Mouse (Mus musculus) urinary bladder, postnatal 4 days (tissue): ENCODE results near the gene Sox5.
A peak's percentile ranks its signal among the peaks of the same experiment; 100 is the strongest.

Experiments used
- DNase-seq, 2 experiments: peaks; one replicate each; pipeline ENCODE4 v3.0.0; 2021 to 2022; ENCODE audit warnings: low spot score in 2 of 2

Gene Sox5

GRCm38 (mm10) chr6:144659115-144660108 lies 122.4 kb downstream of the Sox5 start:
- peak in 1 of 2 experiments; percentile 24 for DNase-seq

GRCm38 (mm10) chr6:144652876-144653275 lies 128.9 kb downstream of the Sox5 start:
- no peak for DNase-seq

GRCm38 (mm10) chr6:144648896-144649295 lies 132.9 kb downstream of the Sox5 start:
- DNase-seq, result no peak

- no peak for DNase-seq
Observed at GRCm38 (mm10) chr6:144648124-144648591, 133.6 kb downstream of the Sox5 start.

GRCm38 (mm10) chr6:144646331-144646730 lies 135.4 kb downstream of the Sox5 start:
- no peak for DNase-seq

- DNase-seq, result no peak
Observed at GRCm38 (mm10) chr6:144645796-144646195, 136.0 kb downstream of the Sox5 start.

GRCm38 (mm10) chr6:144644711-144645110 lies 137.1 kb downstream of the Sox5 start:
- DNase-seq, result peak in 1 of 2 experiments; percentile 33

- no peak for DNase-seq
Observed at GRCm38 (mm10) chr6:144643601-144644000, 138.2 kb downstream of the Sox5 start.

GRCm38 (mm10) chr6:144641888-144642287 lies 139.9 kb downstream of the Sox5 start:
- no peak for DNase-seq

- DNase-seq, result no peak
Observed at GRCm38 (mm10) chr6:144640591-144640990, 141.2 kb downstream of the Sox5 start.

GRCm38 (mm10) chr6:144638547-144638946 lies 143.2 kb downstream of the Sox5 start:
- DNase-seq, result no peak

- DNase-seq, result no peak
Observed at GRCm38 (mm10) chr6:144627539-144628115, 154.2 kb downstream of the Sox5 start.

- DNase-seq, result peak in 1 of 2 experiments; percentile 30
Observed at GRCm38 (mm10) chr6:144621089-144621769, 160.5 kb downstream of the Sox5 start.

- no peak for DNase-seq
Observed at GRCm38 (mm10) chr6:144611383-144611791, 170.4 kb downstream of the Sox5 start.

GRCm38 (mm10) chr6:144610878-144611277 lies 170.9 kb downstream of the Sox5 start:
- DNase-seq, result no peak

GRCm38 (mm10) chr6:144602883-144603282 lies 178.9 kb downstream of the Sox5 start:
- DNase-seq, result no peak

GRCm38 (mm10) chr6:144600351-144600750 lies 181.4 kb downstream of the Sox5 start:
- no peak for DNase-seq

- no peak for DNase-seq
Observed at GRCm38 (mm10) chr6:144598324-144598973, 183.3 kb downstream of the Sox5 start.

GRCm38 (mm10) chr6:144596536-144597210 lies 185.1 kb downstream of the Sox5 start:
- no peak for DNase-seq

- no peak for DNase-seq
Observed at GRCm38 (mm10) chr6:144584854-144585253, 196.9 kb downstream of the Sox5 start.
